Mouse (Mus musculus): Measurements from ENCODE around the gene Slc8b1. TPM values are rescaled to one million over a fixed set of nuclear protein-coding genes. Genes with fewer than 3 reads are reported as not detected.

Slc8b1 gene
- polyA plus RNA-seq, 1 experiment, result 23.0 TPM

DNA sequence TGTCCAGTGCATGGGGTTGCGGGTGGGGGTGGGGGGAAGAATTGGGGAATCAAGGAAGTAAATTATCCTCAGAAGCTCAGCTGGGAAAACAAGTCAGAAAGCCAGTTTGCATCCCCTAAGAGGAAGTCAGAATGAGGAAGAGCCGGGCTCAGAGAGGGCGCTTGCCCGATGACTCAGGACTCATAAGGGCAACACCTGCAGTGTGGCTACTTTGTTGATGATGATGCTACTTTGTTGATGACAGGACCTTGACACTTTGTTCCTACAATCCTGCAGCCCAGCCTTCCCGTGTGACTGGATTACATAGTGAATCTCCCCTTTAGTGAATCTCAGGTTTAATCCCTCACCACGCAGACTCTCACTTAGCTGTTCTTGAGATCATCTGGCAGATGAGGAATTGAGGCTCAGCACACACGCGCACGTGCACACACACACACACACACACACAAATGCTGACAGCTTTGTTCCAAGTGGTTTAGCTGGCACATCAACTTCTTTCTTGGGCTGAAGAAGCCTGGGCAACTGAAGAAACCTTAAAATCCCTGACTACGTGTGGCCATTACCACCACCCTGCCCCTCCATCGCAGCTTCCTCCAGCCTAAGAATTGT lies 59.4 kb downstream of the Slc8b1 start:
- no peak for TF ChIP-seq POLR2A (IDR thresholded peaks at IDR 0.05; ENCODE audit: low read depth, low read length)
- no peak for TF ChIP-seq CTCF (conservative IDR thresholded peaks at IDR 0.05; ENCODE audit: insufficient read depth, insufficient read length, low read depth, low read length)
- Histone ChIP-seq H3K4me3 (ENCODE audit: insufficient read depth, low read depth, low read length) (no peak overlapping the region), H3K36me3 (ENCODE audit: control insufficient read depth, insufficient read depth, low read length) (no peaks in the 10 kb centered on the region), H3K4me1 (ENCODE audit: control insufficient read depth, insufficient read depth, low read length) (peaks cover 64% of the 10 kb centered on the region), H3K27ac (ENCODE audit: insufficient read depth, low read depth, low read length) (peak overlapping the region; percentile 35; the same call in 1 of the 2 replicates), H3K27me3 (replicated peaks; ENCODE audit: control insufficient read depth, insufficient read depth, low read length) (no peaks in the 10 kb centered on the region)
- DNase-seq, result no peak
- WGBS, result 63% methylated on average over 11 of the region's 11 CpGs

DNA sequence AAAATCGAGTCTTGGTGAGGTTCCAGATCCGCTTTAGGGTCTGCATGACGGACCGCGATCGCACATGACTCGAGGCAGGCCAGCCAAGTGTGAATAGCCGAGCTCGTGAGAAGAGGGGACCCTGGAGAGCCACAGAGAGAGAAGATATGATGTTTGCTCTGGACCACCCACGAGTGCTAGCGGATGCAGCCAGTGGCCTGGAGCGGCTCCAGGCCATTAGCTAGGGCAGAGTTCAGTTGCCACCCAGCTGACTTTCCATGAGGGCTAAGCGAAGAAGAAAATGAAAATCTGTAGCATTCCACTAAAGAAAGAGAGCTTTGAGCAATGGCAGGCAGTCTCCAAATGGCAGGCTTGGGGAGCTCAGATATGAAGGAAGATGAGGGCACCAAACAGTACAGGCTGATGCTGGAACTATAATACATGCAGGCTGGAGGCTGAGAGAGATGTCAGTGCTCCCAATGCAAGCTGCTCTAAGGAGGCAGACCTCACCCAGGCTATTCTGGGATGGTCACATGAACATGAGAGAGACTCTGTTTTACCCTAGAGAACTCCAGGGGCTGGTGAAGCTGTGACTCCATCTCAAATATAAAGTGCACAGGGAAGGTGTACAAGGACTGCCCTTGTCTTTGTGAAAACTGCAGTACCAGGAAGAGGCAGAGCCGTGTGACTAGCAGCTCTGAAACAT lies 60.2 kb downstream of the Slc8b1 start:
- Histone ChIP-seq H3K27me3 (replicated peaks; ENCODE audit: control insufficient read depth, insufficient read depth, low read length) (no peaks in the 10 kb centered on the region), H3K27ac (ENCODE audit: insufficient read depth, low read depth, low read length) (peak overlapping the region; percentile 63), H3K4me3 (ENCODE audit: insufficient read depth, low read depth, low read length) (no peak overlapping the region), H3K36me3 (ENCODE audit: control insufficient read depth, insufficient read depth, low read length) (no peaks in the 10 kb centered on the region), H3K4me1 (ENCODE audit: control insufficient read depth, insufficient read depth, low read length) (peaks cover 58% of the 10 kb centered on the region)
- peak; percentile 74 for DNase-seq
- 35% methylated on average over 14 of the region's 14 CpGs for WGBS
- TF ChIP-seq POLR2A (IDR thresholded peaks at IDR 0.05; ENCODE audit: low read depth, low read length) (no peak), CTCF (conservative IDR thresholded peaks at IDR 0.05; ENCODE audit: insufficient read depth, insufficient read length, low read depth, low read length) (no peak)

DNA sequence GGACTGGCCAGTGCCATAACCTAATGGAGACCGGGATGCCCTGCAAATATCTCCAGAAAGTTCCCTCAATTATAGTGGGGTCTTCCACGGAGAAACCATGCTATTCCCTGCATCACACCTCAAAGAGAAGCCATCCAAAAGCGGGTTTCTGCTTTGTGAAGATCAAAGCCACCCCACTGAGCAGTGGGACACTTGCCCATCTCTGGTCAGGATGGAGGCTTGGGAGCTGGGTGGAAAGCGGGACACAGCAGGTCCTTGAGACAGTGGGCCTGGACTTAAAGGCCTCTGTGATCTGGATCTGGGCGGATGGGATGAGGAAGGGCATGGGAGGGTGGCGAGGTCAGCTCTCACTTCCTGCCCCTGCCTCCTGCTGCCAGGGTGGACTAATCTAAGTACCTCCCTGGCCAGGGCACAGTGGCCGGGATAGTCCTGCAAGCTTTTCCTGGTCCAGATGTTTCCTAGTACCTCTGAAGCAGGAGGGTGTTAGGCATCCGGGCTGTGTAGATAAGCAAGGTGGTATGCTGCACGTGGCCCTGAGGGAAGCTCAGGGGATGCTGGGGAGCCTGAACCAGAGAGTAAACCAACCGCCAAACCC lies 63.6 kb downstream of the Slc8b1 start:
- no peak for DNase-seq
- no peak for TF ChIP-seq POLR2A (IDR thresholded peaks at IDR 0.05; ENCODE audit: low read depth, low read length)
- no peak for TF ChIP-seq CTCF (conservative IDR thresholded peaks at IDR 0.05; ENCODE audit: insufficient read depth, insufficient read length, low read depth, low read length)
- Histone ChIP-seq H3K4me3 (ENCODE audit: insufficient read depth, low read depth, low read length) (no peak overlapping the region), H3K36me3 (ENCODE audit: control insufficient read depth, insufficient read depth, low read length) (no peaks in the 10 kb centered on the region), H3K4me1 (ENCODE audit: control insufficient read depth, insufficient read depth, low read length) (peaks cover 53% of the 10 kb centered on the region), H3K27ac (ENCODE audit: insufficient read depth, low read depth, low read length) (no peak overlapping the region), H3K27me3 (replicated peaks; ENCODE audit: control insufficient read depth, insufficient read depth, low read length) (no peaks in the 10 kb centered on the region)
- 61% methylated on average over 10 of the region's 10 CpGs for WGBS

DNA sequence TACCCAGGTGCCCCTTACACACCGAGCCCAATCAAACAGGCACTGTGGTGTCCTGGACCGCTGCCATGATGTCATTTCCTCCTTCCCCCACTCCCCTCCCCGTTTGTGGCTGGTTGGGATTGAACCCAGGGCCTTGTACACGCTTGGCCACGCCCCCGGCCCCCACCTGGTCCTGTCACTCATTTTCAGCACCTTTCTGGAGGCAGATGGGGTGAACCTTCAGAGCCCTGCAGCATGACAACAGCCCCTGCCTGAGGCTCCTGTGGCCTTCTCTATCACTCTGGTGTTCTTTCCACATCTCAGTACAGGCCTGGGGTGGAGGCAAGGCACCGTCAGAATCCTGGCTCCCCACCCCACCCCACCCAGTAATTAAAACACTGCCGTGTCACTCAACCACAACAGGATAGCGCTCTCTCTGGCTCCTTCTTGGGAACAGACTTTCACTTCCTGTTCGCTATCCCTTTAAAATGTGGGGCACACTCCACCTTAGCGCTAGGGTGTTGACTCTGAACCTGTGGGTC lies 65.9 kb downstream of the Slc8b1 start:
- Histone ChIP-seq H3K27ac (ENCODE audit: insufficient read depth, low read depth, low read length) (no peak overlapping the region), H3K4me1 (ENCODE audit: control insufficient read depth, insufficient read depth, low read length) (peaks cover 49% of the 10 kb centered on the region), H3K27me3 (replicated peaks; ENCODE audit: control insufficient read depth, insufficient read depth, low read length) (no peaks in the 10 kb centered on the region), H3K36me3 (ENCODE audit: control insufficient read depth, insufficient read depth, low read length) (no peaks in the 10 kb centered on the region; the same call in 1 of the 2 replicates), H3K4me3 (ENCODE audit: insufficient read depth, low read depth, low read length) (no peak overlapping the region)
- 56% methylated on average over 11 of the region's 11 CpGs for WGBS
- DNase-seq, result no peak
- no peak for TF ChIP-seq POLR2A (IDR thresholded peaks at IDR 0.05; ENCODE audit: low read depth, low read length)
- TF ChIP-seq CTCF (conservative IDR thresholded peaks at IDR 0.05; ENCODE audit: insufficient read depth, insufficient read length, low read depth, low read length), result no peak

DNA sequence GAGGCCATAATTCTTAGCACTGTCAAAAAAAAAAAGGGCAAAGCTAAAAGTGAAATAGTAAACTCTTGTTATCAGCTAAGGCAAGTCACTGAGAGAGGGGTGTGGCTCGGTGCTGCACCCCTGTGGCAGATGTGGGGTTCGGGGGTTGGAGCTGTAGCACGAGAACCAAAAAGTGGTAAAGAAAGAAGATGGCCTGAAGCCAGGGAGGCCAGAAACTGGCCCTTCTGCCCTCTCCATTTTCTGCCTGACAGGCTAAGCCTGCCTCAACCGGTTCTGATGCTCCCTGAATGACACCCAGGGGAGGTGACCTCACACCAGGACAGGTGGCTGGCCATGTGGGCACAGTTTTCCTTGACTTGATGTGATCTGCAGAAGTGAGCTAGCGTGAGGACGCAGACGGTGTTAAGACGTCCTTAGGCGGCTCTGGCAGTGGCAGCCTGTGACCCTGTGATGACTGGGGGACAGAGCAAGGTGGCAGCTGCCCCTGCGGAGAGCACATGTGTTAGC lies 67.0 kb downstream of the Slc8b1 start:
- DNase-seq, result peak; percentile 76
- TF ChIP-seq POLR2A (IDR thresholded peaks at IDR 0.05; ENCODE audit: low read depth, low read length) (no peak), CTCF (conservative IDR thresholded peaks at IDR 0.05; ENCODE audit: insufficient read depth, insufficient read length, low read depth, low read length) (0 out of 2 replicates have a peak, but pooled peaks have one; percentile 22)
- H3K27me3 ChIP-seq (replicated peaks; ENCODE audit: control insufficient read depth, insufficient read depth, low read length), result no peaks in the 10 kb centered on the region
- H3K4me3 ChIP-seq (ENCODE audit: insufficient read depth, low read depth, low read length), result no peak overlapping the region
- WGBS, result 36% methylated on average over 10 of the region's 10 CpGs
- peaks cover 48% of the 10 kb centered on the region for H3K4me1 ChIP-seq (ENCODE audit: control insufficient read depth, insufficient read depth, low read length)
- H3K36me3 ChIP-seq (ENCODE audit: control insufficient read depth, insufficient read depth, low read length), result no peaks in the 10 kb centered on the region; the same call in 1 of the 2 replicates
- no peak overlapping the region for H3K27ac ChIP-seq (ENCODE audit: insufficient read depth, low read depth, low read length)

DNA sequence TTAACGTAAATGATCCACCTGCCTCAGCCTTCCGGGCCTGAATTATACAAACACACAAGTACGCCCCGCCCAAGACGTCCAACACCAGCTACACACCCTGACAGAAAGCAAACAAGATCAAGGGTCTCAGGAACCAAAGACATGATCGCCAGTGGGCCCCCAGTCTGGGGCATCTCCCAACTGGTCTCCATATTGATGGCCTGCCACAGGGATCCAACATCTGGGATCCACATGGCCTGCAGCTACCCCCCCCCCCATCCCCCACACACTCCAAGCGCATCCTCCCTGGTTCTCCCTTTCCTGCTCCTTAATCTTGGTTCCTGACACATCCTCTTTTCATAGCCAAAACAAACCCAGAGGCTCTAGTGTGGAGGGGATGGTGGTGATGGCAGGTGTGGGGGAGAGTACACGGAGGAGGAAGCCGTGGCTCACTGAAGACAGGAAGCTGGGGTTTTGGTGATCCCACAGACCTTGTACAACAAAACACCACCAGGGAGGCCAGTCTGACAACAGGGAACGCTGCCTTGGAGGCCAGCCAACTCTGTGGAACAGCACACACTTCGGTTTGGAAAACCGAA lies 67.6 kb downstream of the Slc8b1 start:
- TF ChIP-seq POLR2A (IDR thresholded peaks at IDR 0.05; ENCODE audit: low read depth, low read length), result no peak
- TF ChIP-seq CTCF (conservative IDR thresholded peaks at IDR 0.05; ENCODE audit: insufficient read depth, insufficient read length, low read depth, low read length), result no peak
- no peaks in the 10 kb centered on the region for H3K27me3 ChIP-seq (replicated peaks; ENCODE audit: control insufficient read depth, insufficient read depth, low read length)
- H3K36me3 ChIP-seq (ENCODE audit: control insufficient read depth, insufficient read depth, low read length), result peaks cover 3% of the 10 kb centered on the region
- no peak overlapping the region for H3K27ac ChIP-seq (ENCODE audit: insufficient read depth, low read depth, low read length)
- 29% methylated on average over 12 of the region's 12 CpGs for WGBS
- H3K4me1 ChIP-seq (ENCODE audit: control insufficient read depth, insufficient read depth, low read length), result peaks cover 48% of the 10 kb centered on the region
- DNase-seq, result peak; percentile 83
- H3K4me3 ChIP-seq (ENCODE audit: insufficient read depth, low read depth, low read length), result no peak overlapping the region

Measured in kidney, adult 2 months (tissue).